Mouse (Mus musculus): ENCODE data around the gene Tmem43.

GRCm38 (mm10) chr6:91510211-91510610 is 36.7 kb downstream of the Tmem43 start:
- TF ChIP-seq CTCF (conservative IDR thresholded peaks at IDR 0.05; ENCODE audit: low read length) (no peak), POU5F1 (IDR thresholded peaks at IDR 0.05; ENCODE audit: borderline replicate concordance, low read length) (no peak)
